Mouse (Mus musculus): ENCODE measurements at regions not wholly inside any gene's neighbourhood (a gene's known extent, or its start where the extent isn't known, plus 50 kb on each side); places are given as distances from the start of the nearest gene placed in this dataset.

GRCm38 (mm10) chr3:129038877-129039276, 160.8 kb upstream of the Pitx2 start:
- dilution Hi-C loops (cut with MboI; ENCODE audit: extremely low pct_ligation_motif_present, extremely low pct_unique_long_range_greater_than_20kb, low sequenced_read_pairs) (no loop called here), in situ Hi-C loops (cut with MboI; ENCODE audit: low pct_ligation_motif_present, low pct_unique_long_range_greater_than_20kb, low sequenced_read_pairs) (no loop called here)
- Histone ChIP-seq H3K4me1 (ENCODE audit: control insufficient read depth in 1 of 2, insufficient read depth in 2 of 2) (no peaks in the 10 kb centered on the region), H3K9me3 (replicated peaks; ENCODE audit: low read length) (peaks cover 28% of the 10 kb centered on the region), H3K27me3 (replicated peaks) (no peaks in the 10 kb centered on the region), H3K4me3 (replicated peaks in 1 of 3; ENCODE audit: low read depth in 2 of 3, low read length in 2 of 3, poor library complexity in 1 of 3) (no peak overlapping the region), H3K4me2 (ENCODE audit: insufficient read depth, low read depth, poor library complexity, severe bottlenecking) (no peak overlapping the region), H3K27ac (ENCODE audit: insufficient read depth, low read depth) (no peak overlapping the region), H3K36me3 (replicated peaks in 1 of 2; ENCODE audit: control insufficient read depth in 1 of 2, insufficient read depth in 1 of 2, low read length in 1 of 2) (no peaks in the 10 kb centered on the region), H3K79me2 (replicated peaks; ENCODE audit: control insufficient read depth, extremely low read depth, insufficient read depth, poor library complexity, severe bottlenecking) (no peaks in the 10 kb centered on the region), H3K9ac (ENCODE audit: insufficient read depth, low read depth) (no peak overlapping the region)
- no peak for DNase-seq (ENCODE audit: extremely low read depth)
- TF ChIP-seq ZKSCAN1 (IDR thresholded peaks at IDR 0.05; ENCODE audit: borderline replicate concordance, low read depth, low read length) (no peak), CHD2 (IDR thresholded peaks at IDR 0.05; ENCODE audit: low read length) (no peak), USF1 (IDR thresholded peaks at IDR 0.05; ENCODE audit: low read depth, low read length) (no peak), CTCF (conservative IDR thresholded peaks at IDR 0.05 in 1 of 2, IDR thresholded peaks at IDR 0.05 in 1 of 2; ENCODE audit: low read depth in 2 of 2, low read length in 2 of 2) (no peak), POLR2A (IDR thresholded peaks at IDR 0.05; ENCODE audit: low read depth, low read length) (no peak), POLR2AphosphoS2 (IDR thresholded peaks at IDR 0.05; ENCODE audit: low read depth, low read length) (no peak), IRF4 (IDR thresholded peaks at IDR 0.05; ENCODE audit: low read depth, low read length) (no peak), BHLHE40 (IDR thresholded peaks at IDR 0.05; ENCODE audit: low read depth, low read length) (no peak), TBP (conservative IDR thresholded peaks at IDR 0.05; ENCODE audit: low read depth, low read length) (no peak), USF2 (conservative IDR thresholded peaks at IDR 0.05; ENCODE audit: low read depth, low read length) (no peak), EP300 (IDR thresholded peaks at IDR 0.05; ENCODE audit: low read length) (no peak), MYC (IDR thresholded peaks at IDR 0.05; ENCODE audit: low read depth, low read length) (no peak)

- Histone ChIP-seq H3K27ac (ENCODE audit: insufficient read depth, low read depth) (no peak overlapping the region), H3K4me3 (replicated peaks in 1 of 3; ENCODE audit: low read depth in 2 of 3, low read length in 2 of 3, poor library complexity in 1 of 3) (no peak overlapping the region), H3K27me3 (replicated peaks) (no peaks in the 10 kb centered on the region), H3K4me1 (ENCODE audit: control insufficient read depth in 1 of 2, insufficient read depth in 2 of 2) (no peaks in the 10 kb centered on the region), H3K9ac (ENCODE audit: insufficient read depth, low read depth) (no peak overlapping the region), H3K4me2 (ENCODE audit: insufficient read depth, low read depth, poor library complexity, severe bottlenecking) (no peak overlapping the region), H3K79me2 (replicated peaks; ENCODE audit: control insufficient read depth, extremely low read depth, insufficient read depth, poor library complexity, severe bottlenecking) (no peaks in the 10 kb centered on the region), H3K9me3 (replicated peaks; ENCODE audit: low read length) (peaks cover 35% of the 10 kb centered on the region), H3K36me3 (replicated peaks in 1 of 2; ENCODE audit: control insufficient read depth in 1 of 2, insufficient read depth in 1 of 2, low read length in 1 of 2) (no peaks in the 10 kb centered on the region)
- no peak for DNase-seq (ENCODE audit: extremely low read depth)
- TF ChIP-seq POLR2AphosphoS2 (IDR thresholded peaks at IDR 0.05; ENCODE audit: low read depth, low read length), result no peak
- TF ChIP-seq ZKSCAN1 (IDR thresholded peaks at IDR 0.05; ENCODE audit: borderline replicate concordance, low read depth, low read length), result no peak
- TF ChIP-seq UBTF (IDR thresholded peaks at IDR 0.05; ENCODE audit: low read depth, low read length), result no peak
- no peak for TF ChIP-seq MYC (IDR thresholded peaks at IDR 0.05; ENCODE audit: low read depth, low read length)
- no peak for TF ChIP-seq E2F4 (IDR thresholded peaks at IDR 0.05; ENCODE audit: insufficient replicate concordance, low read depth, low read length)
- TF ChIP-seq ETS1 (conservative IDR thresholded peaks at IDR 0.05; ENCODE audit: low read depth, low read length), result no peak
- TF ChIP-seq MAX (IDR thresholded peaks at IDR 0.05; ENCODE audit: low read length), result no peak
- no peak for TF ChIP-seq EP300 (IDR thresholded peaks at IDR 0.05; ENCODE audit: low read length)
- no peak for TF ChIP-seq KAT2A (IDR thresholded peaks at IDR 0.05; ENCODE audit: insufficient replicate concordance, low read length)
- no peak for TF ChIP-seq SMC3 (IDR thresholded peaks at IDR 0.05; ENCODE audit: low read depth, low read length)
- TF ChIP-seq MAZ (IDR thresholded peaks at IDR 0.05; ENCODE audit: low read depth, low read length), result no peak
- TF ChIP-seq JUN (IDR thresholded peaks at IDR 0.05; ENCODE audit: insufficient read depth, low read depth, low read length), result no peak
- no peak for TF ChIP-seq PAX5 (IDR thresholded peaks at IDR 0.05; ENCODE audit: low read length)
- TF ChIP-seq TBP (conservative IDR thresholded peaks at IDR 0.05; ENCODE audit: low read depth, low read length), result no peak
- TF ChIP-seq BHLHE40 (IDR thresholded peaks at IDR 0.05; ENCODE audit: low read depth, low read length), result no peak
- TF ChIP-seq CTCF (conservative IDR thresholded peaks at IDR 0.05 in 1 of 2, IDR thresholded peaks at IDR 0.05 in 1 of 2; ENCODE audit: low read depth in 2 of 2, low read length in 2 of 2), result no peak
- no peak for TF ChIP-seq TCF12 (IDR thresholded peaks at IDR 0.05; ENCODE audit: low read depth, low read length)
- TF ChIP-seq JUND (conservative IDR thresholded peaks at IDR 0.05; ENCODE audit: low read depth, low read length), result no peak
- no peak for TF ChIP-seq ZMIZ1 (IDR thresholded peaks at IDR 0.05; ENCODE audit: low read depth, low read length)
- TF ChIP-seq ELF1 (IDR thresholded peaks at IDR 0.05; ENCODE audit: low read depth, low read length), result no peak
- in situ Hi-C loops (cut with MboI; ENCODE audit: low pct_ligation_motif_present, low pct_unique_long_range_greater_than_20kb, low sequenced_read_pairs), result no loop called here
- dilution Hi-C loops (cut with MboI; ENCODE audit: extremely low pct_ligation_motif_present, extremely low pct_unique_long_range_greater_than_20kb, low sequenced_read_pairs), result no loop called here
Observed at GRCm38 (mm10) chr3:129044834-129045233, 154.8 kb upstream of the Pitx2 start.

Data from CH12.LX (cell line).